Mouse (Mus musculus) bone marrow macrophage, adult 2 months (primary cell): Measurements from ENCODE around the gene Ifna1.
"Not testable (repeated sequence)": the region's sequence is repeated elsewhere in the genome, so short reads cannot be mapped to it uniquely, and the experiment has no call there.

Experiments used
- CTCF ChIP-seq: IDR thresholded peaks from 2 replicates; pipeline ENCODE4 v1.5.1; 2012; ENCODE audit warnings: low read depth, mild to moderate bottlenecking, low read length, moderate library complexity
- POLR2A ChIP-seq: IDR thresholded peaks from 2 replicates; pipeline ENCODE4 v1.6.1; 2012; ENCODE audit warnings: mild to moderate bottlenecking, low read depth, low read length, borderline replicate concordance

DNA sequence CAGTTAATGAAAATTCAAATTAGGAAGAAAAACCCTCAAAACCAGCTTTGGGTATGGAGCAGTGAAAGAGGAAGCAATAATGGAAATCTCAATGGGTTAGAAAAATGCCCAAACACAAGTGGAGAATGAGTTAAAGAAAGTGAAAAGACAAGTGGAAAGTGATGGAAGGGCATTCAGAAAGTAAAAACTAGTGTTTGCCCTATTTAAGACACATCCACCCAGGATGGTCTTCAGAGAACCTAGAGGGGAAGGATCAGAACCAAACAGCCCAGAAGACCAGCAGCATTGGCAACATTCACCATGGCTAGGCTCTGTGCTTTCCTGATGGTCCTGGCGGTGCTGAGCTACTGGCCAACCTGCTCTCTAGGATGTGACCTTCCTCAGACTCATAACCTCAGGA, 14.7 kb upstream of the Ifna1 start, which contains the start of gene Ifna5:
- TF ChIP-seq CTCF, POLR2A: not testable (repeated sequence)
